Mouse (Mus musculus) stomach, embryonic 16.5 days (tissue): ENCODE results near the gene 4930430F08Rik. TPM values are rescaled to one million over a fixed set of nuclear protein-coding genes. Genes with fewer than 3 reads are reported as not detected.

ENCODE experiments used
- ATAC-seq: fragments of 200-750 bp; cut with Nextera tagmentation; 2 replicates; pipeline ENCODE4 v1.8.0; 2017; ENCODE audit warnings: moderate number of reproducible peaks, moderate TSS enrichment; ENCODE audit not compliant: insufficient read depth, low FRiP score
- H3K27ac ChIP-seq: fragments of 300-500 bp; sonication (generic); 2 replicates; pipeline ENCODE4 v1.5.1; 2014; ENCODE audit warnings: low read length
- H3K27me3 ChIP-seq: fragments of 300-500 bp; sonication (generic); 2 replicates; pipeline ENCODE4 v1.6.1; 2014; ENCODE audit warnings: low read length, control low read depth, mixed read lengths; ENCODE audit not compliant: control insufficient read depth, insufficient read depth
- H3K36me3 ChIP-seq: fragments of 300-500 bp; sonication (generic); 2 replicates; pipeline ENCODE4 v1.6.1; 2014; ENCODE audit warnings: low read length; ENCODE audit not compliant: control insufficient read depth, insufficient read depth
- H3K4me1 ChIP-seq: fragments of 300-500 bp; sonication (generic); 2 replicates; pipeline ENCODE4 v1.6.1; 2014; ENCODE audit warnings: low read length, control low read depth, mixed read lengths; ENCODE audit not compliant: control insufficient read depth, insufficient read depth
- H3K4me2 ChIP-seq: fragments of 300-500 bp; sonication (generic); 2 replicates; pipeline ENCODE4 v1.6.1; 2014; ENCODE audit warnings: low read depth, low read length, mixed read lengths
- H3K4me3 ChIP-seq: fragments of 300-500 bp; sonication (generic); replicated peaks from 2 replicates; pipeline ENCODE4 v1.5.1; 2014; ENCODE audit warnings: mild to moderate bottlenecking, low read length
- H3K9ac ChIP-seq: fragments of 300-500 bp; sonication (generic); 2 replicates; pipeline ENCODE4 v1.6.1; 2014; ENCODE audit warnings: low read length
- H3K9me3 ChIP-seq: fragments of 300-500 bp; sonication (generic); replicated peaks from 2 replicates; pipeline ENCODE4 v1.6.1; 2016; ENCODE audit warnings: low read length, control low read depth; ENCODE audit not compliant: control insufficient read depth
- WGBS: fragments of 180-500 bp; shearing (Covaris S2); extraction: QIAGEN DNeasy Blood & Tissue Kit; methylation state at CpG from one replicate; pipeline ENCODE4 v1.1.7; 2014; 5-methylcytosine and 5-hydroxymethylcytosine counted together
- polyA plus RNA-seq: library from polyadenylated mRNA; unstranded; fragments of >200 nt; fragmentation: Nextera tagmentation; extraction: Ambion mirVana; gene quantifications from 2 replicates; pipeline ENCODE4 v1.2.1, GENCODE M21; 2015

4930430F08Rik gene
- polyA plus RNA-seq = 7.2 and 7.9 TPM in 2 replicates

DNA sequence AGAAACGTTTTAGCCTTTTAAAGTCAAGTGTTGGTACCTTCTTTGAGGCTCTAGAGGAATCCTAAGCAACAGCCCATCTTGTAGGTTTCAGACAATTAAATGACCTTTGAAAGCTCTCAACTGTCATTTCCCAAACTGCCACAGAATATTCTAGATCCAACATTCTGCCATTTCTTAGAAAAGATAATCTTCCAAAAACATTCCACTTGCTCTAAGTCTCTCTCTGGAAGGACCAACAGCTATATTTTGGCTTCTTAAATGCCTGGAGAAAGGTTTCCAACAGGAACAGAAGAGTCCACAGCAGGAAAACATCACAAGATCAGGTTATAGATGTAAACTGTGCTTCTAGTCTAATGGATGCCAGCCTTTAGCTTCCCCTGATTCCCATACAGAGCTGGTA, at the start of gene 4930430F08Rik, which contains the start of gene 1700017N19Rik:
Gene 4930430F08Rik (minus strand): TSS at position 101 of the 400 bp plus-strand sequence.
Gene 1700017N19Rik (plus strand): TSS at position 162 of the 400 bp plus-strand sequence.
- Histone ChIP-seq H3K9ac (no peak within 1 kb of the TSS), H3K4me2 (peak within 1 kb of the TSS; percentile 42; the same call in 1 of the 2 replicates), H3K4me1 (no peaks in the 10 kb centered on the region), H3K27me3 (no peaks in the 10 kb centered on the region), H3K27ac (no peak within 1 kb of the TSS), H3K9me3 (no peaks in the 10 kb centered on the region), H3K36me3 (no peaks in the 10 kb centered on the region), H3K4me3 (peak within 1 kb of the TSS; percentile 92)
- WGBS = 61% methylated on average over 1 of the region's 1 CpGs
- no peak for ATAC-seq

DNA sequence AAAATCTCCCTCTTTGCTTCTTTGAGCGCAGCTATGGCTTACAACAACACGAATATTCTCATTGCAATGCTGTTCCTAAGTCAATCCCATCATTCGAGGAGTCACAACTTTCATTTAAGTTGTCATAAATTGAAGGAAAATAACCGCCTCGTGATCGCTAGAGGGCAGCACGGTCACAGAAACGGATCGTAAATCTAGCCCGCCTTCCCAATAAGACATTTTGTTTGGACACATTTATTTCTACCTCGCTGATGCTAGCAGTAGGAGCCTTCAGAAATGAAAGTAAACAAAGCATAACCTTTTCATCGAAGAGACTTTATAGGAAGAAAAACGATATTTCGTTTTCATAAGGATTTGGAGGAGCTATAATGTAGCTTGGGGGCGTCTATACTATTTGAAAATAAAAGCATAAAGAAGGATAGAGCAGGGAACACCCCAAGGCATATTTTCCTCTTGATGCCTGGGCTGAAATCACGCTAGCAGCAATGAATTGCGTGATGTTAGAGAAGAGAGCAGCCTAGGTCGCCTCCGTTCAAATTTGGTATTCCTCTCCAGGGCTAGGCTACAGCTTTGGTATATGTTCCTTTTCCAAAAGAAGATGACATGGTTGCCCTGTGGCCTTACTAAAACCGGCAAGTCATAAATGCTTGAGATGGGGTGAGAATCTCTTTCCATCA, 39.7 kb upstream of the 4930430F08Rik start:
- H3K9me3 ChIP-seq = no peaks in the 10 kb centered on the region
- 21% methylated on average over 20 of the region's 20 CpGs for WGBS
- H3K27me3 ChIP-seq = no peaks in the 10 kb centered on the region
- peak overlapping the region; percentile 46 for H3K4me2 ChIP-seq
- H3K27ac ChIP-seq = no peak overlapping the region
- no peaks in the 10 kb centered on the region for H3K36me3 ChIP-seq
- no peak overlapping the region for H3K9ac ChIP-seq
- peak overlapping the region; percentile 23; the same call in 1 of the 2 replicates for H3K4me3 ChIP-seq
- no peak for ATAC-seq
- no peaks in the 10 kb centered on the region for H3K4me1 ChIP-seq

DNA sequence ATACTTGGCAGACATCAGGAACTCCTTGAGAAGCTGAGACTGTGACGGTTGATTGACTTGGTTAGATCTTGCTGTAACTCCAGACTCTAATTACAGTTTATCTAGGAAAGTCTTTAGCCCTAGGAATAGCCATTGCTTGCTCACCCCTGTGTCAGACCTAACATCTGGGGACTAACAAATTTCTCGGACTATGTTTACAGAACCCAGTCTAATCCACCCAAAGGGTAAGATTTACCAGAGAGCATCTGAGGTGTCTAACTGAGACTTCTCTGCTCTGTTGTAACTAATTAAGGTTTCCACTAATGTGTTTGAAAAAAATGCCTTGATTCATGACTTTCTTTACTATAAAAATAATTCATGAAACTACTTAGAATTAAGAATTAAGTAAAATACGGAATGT, 32.3 kb upstream of the 4930430F08Rik start:
- Histone ChIP-seq H3K27ac (no peak overlapping the region), H3K27me3 (no peaks in the 10 kb centered on the region)

DNA sequence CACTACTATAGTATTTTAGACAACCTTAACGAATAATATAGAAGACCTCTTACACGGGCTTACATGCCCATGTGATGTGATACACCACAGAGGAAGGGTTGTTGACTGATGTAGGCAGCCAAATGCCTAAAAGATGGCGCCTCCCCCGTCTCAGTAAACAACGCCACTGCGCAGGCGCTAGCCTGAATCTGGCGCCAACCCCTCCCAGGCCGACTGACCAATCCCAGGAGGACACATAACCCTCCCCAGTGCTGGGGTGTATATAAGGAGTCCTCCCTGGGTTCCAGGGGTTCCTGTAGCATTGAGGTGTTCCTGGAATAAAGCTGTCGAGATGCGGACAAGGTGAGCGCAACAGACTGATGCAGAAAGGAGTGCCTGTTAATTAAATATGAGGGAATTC, 29.8 kb upstream of the 4930430F08Rik start:
- ATAC-seq = no peak
- WGBS = 92% methylated on average over 12 of the region's 12 CpGs
- Histone ChIP-seq H3K9me3 (no peaks in the 10 kb centered on the region), H3K4me1 (no peaks in the 10 kb centered on the region), H3K9ac (no peak overlapping the region), H3K36me3 (no peaks in the 10 kb centered on the region), H3K27ac (no peak overlapping the region), H3K4me3 (no peak overlapping the region), H3K27me3 (no peaks in the 10 kb centered on the region), H3K4me2 (no peak overlapping the region)

More for the DNA sequence above, 32.3 kb upstream of the 4930430F08Rik start:
- ATAC-seq = no peak
- Histone ChIP-seq H3K9me3 (no peaks in the 10 kb centered on the region), H3K9ac (no peak overlapping the region), H3K4me2 (no peak overlapping the region), H3K36me3 (no peaks in the 10 kb centered on the region), H3K4me3 (no peak overlapping the region), H3K4me1 (no peaks in the 10 kb centered on the region)
- 58% methylated on average over 3 of the region's 3 CpGs for WGBS

DNA sequence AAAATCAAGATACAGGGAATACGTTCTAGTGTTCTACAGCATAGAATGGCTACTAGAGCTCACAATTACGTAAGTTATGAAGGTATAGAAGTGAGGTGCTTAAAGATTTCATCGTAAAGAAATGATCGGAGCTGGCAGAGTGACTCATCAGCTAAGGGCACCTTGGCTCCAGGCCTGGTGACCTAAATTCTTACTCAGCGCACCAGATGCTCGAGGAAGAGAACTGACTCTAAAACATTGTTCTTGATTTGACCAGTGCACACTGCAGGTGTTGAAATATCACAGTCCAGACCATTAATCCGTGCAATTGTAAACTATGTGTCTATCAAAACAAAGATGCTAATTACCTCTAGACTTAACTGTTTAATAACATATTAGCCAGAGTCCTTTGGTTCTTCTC, 29.3 kb upstream of the 4930430F08Rik start:
- Histone ChIP-seq H3K27me3 (no peaks in the 10 kb centered on the region), H3K9ac (no peak overlapping the region), H3K36me3 (no peaks in the 10 kb centered on the region), H3K4me3 (no peak overlapping the region), H3K27ac (no peak overlapping the region), H3K4me1 (no peaks in the 10 kb centered on the region), H3K9me3 (no peaks in the 10 kb centered on the region), H3K4me2 (no peak overlapping the region)
- ATAC-seq = no peak
- 73% methylated on average over 7 of the region's 7 CpGs for WGBS

DNA sequence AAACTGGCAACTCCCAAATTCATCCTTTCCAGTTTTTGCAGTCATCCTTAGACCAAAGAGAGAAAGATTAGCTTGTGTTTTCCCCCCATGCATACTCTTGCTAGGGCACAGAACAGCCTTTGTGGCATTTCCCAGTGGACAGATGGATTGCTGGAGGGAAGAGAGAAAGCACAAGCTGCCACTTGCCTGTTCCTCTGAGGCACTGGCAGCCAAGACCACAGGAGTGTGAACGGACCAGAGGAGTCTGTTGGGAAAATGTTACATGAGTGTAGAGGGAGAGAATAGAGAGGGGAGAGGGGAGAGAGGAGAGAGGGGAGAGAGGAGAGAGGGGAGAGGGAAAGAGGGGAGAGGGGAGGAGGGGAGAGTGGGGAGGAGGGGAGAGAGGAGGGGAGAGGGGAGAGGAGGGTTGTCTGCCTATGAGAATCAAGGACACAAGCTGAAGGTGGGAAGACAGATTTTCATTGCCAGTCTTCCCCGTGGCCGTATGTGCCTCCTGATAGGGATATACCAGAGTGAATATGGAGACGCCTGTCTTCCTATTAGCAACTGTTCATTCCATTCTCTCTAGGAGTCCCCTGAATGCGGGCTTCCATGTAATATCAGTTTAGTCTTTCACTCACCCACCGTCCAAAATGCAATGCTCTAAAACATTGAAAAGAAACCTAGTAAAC, 27.1 kb upstream of the 4930430F08Rik start:
- 70% methylated on average over 6 of the region's 6 CpGs for WGBS
- Histone ChIP-seq H3K27me3 (no peaks in the 10 kb centered on the region), H3K9ac (no peak overlapping the region), H3K9me3 (no peaks in the 10 kb centered on the region), H3K4me3 (no peak overlapping the region), H3K4me1 (no peaks in the 10 kb centered on the region), H3K27ac (no peak overlapping the region), H3K36me3 (no peaks in the 10 kb centered on the region), H3K4me2 (no peak overlapping the region)
- no peak for ATAC-seq

DNA sequence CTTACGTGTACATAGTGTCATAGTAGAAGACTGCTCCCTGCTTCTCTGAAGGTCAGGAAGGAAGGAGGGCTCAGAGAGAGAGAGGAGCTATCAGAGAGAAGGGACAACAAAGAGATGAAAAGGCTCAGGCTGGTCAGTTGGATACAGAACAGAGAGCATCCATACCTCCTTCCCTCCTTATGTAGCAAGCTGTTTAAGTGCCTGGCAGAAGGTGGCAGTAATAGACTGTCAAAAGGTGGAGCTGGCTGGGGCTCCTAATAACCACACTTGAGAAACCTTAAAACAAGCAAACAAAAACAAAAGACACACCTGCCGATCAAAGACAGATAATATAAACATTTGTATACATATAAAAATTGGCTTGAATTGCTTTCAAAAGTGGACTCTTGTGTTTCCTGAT, 14.0 kb upstream of the 4930430F08Rik start:
- H3K9ac ChIP-seq = no peak overlapping the region
- ATAC-seq = no peak
- no peaks in the 10 kb centered on the region for H3K4me1 ChIP-seq
- no peak overlapping the region for H3K27ac ChIP-seq
- no peaks in the 10 kb centered on the region for H3K27me3 ChIP-seq
- H3K4me2 ChIP-seq = no peak overlapping the region
- H3K36me3 ChIP-seq = no peaks in the 10 kb centered on the region
- H3K4me3 ChIP-seq = no peak overlapping the region
- H3K9me3 ChIP-seq = no peaks in the 10 kb centered on the region
- WGBS = 60% methylated on average over 2 of the region's 2 CpGs

DNA sequence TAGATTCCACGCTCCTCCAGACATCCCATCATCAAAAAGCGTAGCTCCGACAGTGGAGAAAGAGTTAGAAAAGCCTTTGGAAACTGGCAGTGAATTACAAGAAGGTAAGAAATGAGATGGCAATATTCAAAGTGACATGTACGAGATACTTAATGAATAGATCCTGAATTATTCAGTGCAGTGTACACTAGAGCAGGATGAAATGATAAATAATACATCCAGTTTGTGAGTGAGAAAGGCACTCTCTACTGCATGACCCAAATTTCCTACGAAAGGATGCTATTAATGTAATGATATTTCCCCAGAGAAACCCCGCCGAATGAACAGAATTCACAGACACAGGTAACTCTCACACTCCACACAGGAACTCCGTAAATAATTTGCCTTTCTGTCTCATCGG, 13.3 kb upstream of the 4930430F08Rik start:
- Histone ChIP-seq H3K4me1 (no peaks in the 10 kb centered on the region), H3K4me2 (no peak overlapping the region), H3K9ac (no peak overlapping the region), H3K4me3 (no peak overlapping the region), H3K27me3 (no peaks in the 10 kb centered on the region), H3K9me3 (no peaks in the 10 kb centered on the region), H3K36me3 (no peaks in the 10 kb centered on the region), H3K27ac (no peak overlapping the region)
- ATAC-seq = no peak
- 88% methylated on average over 9 of the region's 9 CpGs for WGBS

DNA sequence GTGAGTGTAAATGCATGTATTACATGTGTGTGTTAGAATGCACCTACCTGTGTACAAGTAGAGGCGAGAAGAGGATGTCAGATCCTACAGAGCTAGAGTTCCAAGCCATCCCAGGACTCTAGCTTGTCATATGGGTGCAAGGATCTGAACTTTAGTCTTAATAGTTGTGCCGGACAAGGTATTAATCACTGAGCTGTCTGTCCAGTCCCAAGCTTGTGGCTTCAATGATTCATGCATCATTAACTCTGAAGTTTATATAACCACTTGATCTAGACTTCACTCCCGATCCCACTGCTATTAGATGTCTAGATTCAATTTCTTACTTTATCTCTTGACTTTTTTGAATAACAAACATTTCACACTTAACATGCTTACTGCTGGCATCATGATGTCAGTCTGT, 8.1 kb upstream of the 4930430F08Rik start:
- ATAC-seq = no peak
- H3K9ac ChIP-seq = no peak overlapping the region
- H3K36me3 ChIP-seq = no peaks in the 10 kb centered on the region
- no peak overlapping the region for H3K4me3 ChIP-seq
- 64% methylated on average over 3 of the region's 3 CpGs for WGBS
- H3K27ac ChIP-seq = no peak overlapping the region
- H3K4me2 ChIP-seq = no peak overlapping the region
- no peaks in the 10 kb centered on the region for H3K27me3 ChIP-seq
- no peaks in the 10 kb centered on the region for H3K9me3 ChIP-seq
- H3K4me1 ChIP-seq = no peaks in the 10 kb centered on the region
